Mouse (Mus musculus) heart, embryonic 10.5 days (tissue): ENCODE data around the gene Fam209. TPM values are rescaled to one million over a fixed set of nuclear protein-coding genes. Genes with fewer than 3 reads are reported as not detected.

Source experiments
- DNase-seq: peaks from one replicate; pipeline ENCODE4 v3.0.0-alpha.2; 2017; ENCODE audit warnings: low spot score
- H3K27ac ChIP-seq: fragments of 300-500 bp; sonication (generic); 2 replicates; pipeline ENCODE4 v1.5.1; 2016; ENCODE audit warnings: mild to moderate bottlenecking
- H3K27me3 ChIP-seq: fragments of 300-500 bp; sonication (generic); 2 replicates; pipeline ENCODE4 v1.6.1; 2016; ENCODE audit warnings: mild to moderate bottlenecking; ENCODE audit not compliant: poor library complexity, insufficient read depth, severe bottlenecking
- H3K36me3 ChIP-seq: fragments of 300-500 bp; sonication (generic); 2 replicates; pipeline ENCODE4 v1.6.1; 2016; ENCODE audit warnings: mild to moderate bottlenecking, moderate library complexity
- H3K4me1 ChIP-seq: fragments of 300-500 bp; sonication (generic); 2 replicates; pipeline ENCODE4 v1.6.1; 2016; ENCODE audit warnings: mild to moderate bottlenecking
- H3K4me3 ChIP-seq: fragments of 300-500 bp; sonication (generic); 2 replicates; pipeline ENCODE4 v1.5.1; 2016; ENCODE audit warnings: mild to moderate bottlenecking, moderate library complexity
- H3K9me3 ChIP-seq: fragments of 300-500 bp; sonication (generic); 2 replicates; pipeline ENCODE4 v1.6.1; 2016; ENCODE audit warnings: mild to moderate bottlenecking, moderate library complexity
- WGBS: fragments of 180-500 bp; shearing (Covaris S2); methylation state at CpG from one replicate; pipeline ENCODE4 v1.1.7; 2016; 5-methylcytosine and 5-hydroxymethylcytosine counted together
- polyA plus RNA-seq: library from polyadenylated mRNA; unstranded; fragments of >200 nt; fragmentation: Nextera tagmentation; extraction: Ambion mirVana; gene quantifications from 2 replicates; pipeline ENCODE4 v1.2.1, GENCODE M21; 2016

The Fam209 gene
- polyA plus RNA-seq, 1 experiment from 2014 or later, result not detected

- Histone ChIP-seq H3K4me1 (peaks cover 21% of the 10 kb centered on the region), H3K4me3 (no peak overlapping the region), H3K27ac (no peak overlapping the region), H3K36me3 (no peaks in the 10 kb centered on the region), H3K27me3 (no peaks in the 10 kb centered on the region), H3K9me3 (no peaks in the 10 kb centered on the region)
- no peak for DNase-seq
- 87% methylated on average over 11 of the region's 12 CpGs for WGBS
Observed at GRCm38 (mm10) chr2:172522528-172522927, 50.2 kb downstream of the Fam209 start.

Other genes with a start within 250 kb of the Fam209 start
- not detected in 2 replicates for gene Mc3r, start 224.0 kb upstream of the Fam209 start, polyA plus RNA-seq
- gene Fam210b, start 127.0 kb upstream of the Fam209 start, polyA plus RNA-seq, result 23.3 and 24.9 TPM in 2 replicates
- gene Aurka, start 102.0 kb upstream of the Fam209 start, polyA plus RNA-seq, result 138 and 163 TPM in 2 replicates
- gene Cstf1, start 101.8 kb upstream of the Fam209 start, polyA plus RNA-seq, result 44.1 and 48.3 TPM in 2 replicates
- 0.20 and 0.30 TPM in 2 replicates for gene Cass4, start 78.7 kb upstream of the Fam209 start, polyA plus RNA-seq
- 56.0 and 66.0 TPM in 2 replicates for gene Rtf2, start 32.0 kb upstream of the Fam209 start, polyA plus RNA-seq
- gene Gcnt7, start 13.9 kb upstream of the Fam209 start, polyA plus RNA-seq, result 1.4 and 1.8 TPM in 2 replicates
- 0.49 and 2.3 TPM in 2 replicates for gene Tfap2c, start 77.1 kb downstream of the Fam209 start, polyA plus RNA-seq